Mouse (Mus musculus): ENCODE results near the gene Immt. TPM values are rescaled to one million over a fixed set of nuclear protein-coding genes. Genes with fewer than 3 reads are reported as not detected.
A peak's percentile ranks its signal among the peaks of the same experiment; 100 is the strongest.
"Not testable (repeated sequence)": the region's sequence is repeated elsewhere in the genome, so short reads cannot be mapped to it uniquely, and the experiment has no call there.

Gene Immt
- polyA plus RNA-seq, 1 experiment from 2014 or later: 231 TPM

GRCm38 (mm10) chr6:71819764-71820292 is 11.3 kb upstream of the Immt start:
- WGBS: 92% methylated on average over 5 of the region's 5 CpGs
- no peak for DNase-seq (ENCODE audit: low spot score)
- Histone ChIP-seq H3K36me3 (peaks cover 39% of the 10 kb centered on the region), H3K27me3 (ENCODE audit: low read depth, poor library complexity, severe bottlenecking) (no peaks in the 10 kb centered on the region), H3K9me3 (replicated peaks) (no peaks in the 10 kb centered on the region), H3K27ac (no peak overlapping the region), H3K4me3 (no peak overlapping the region), H3K4me1 (peaks cover 12% of the 10 kb centered on the region)

DNA sequence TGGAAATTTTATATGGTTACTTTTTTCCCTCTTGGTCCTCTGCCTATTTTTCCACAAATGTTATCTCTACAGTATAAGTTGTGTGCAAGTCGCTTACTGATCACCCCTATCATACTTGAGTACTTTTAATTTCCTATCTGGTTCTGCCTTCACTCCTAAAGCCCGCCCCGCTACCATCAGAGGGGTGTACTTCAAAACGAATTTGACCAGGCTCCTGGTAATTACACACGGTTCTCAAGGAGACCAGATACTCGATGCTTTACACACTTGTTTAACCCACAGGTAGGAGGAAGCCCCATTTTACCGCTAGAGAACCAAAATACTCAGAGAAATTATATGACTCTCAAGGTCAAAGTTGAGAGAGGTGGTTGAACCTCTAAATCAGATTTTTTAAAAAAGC is 8.0 kb upstream of the Immt start:
- no peaks in the 10 kb centered on the region for H3K9me3 ChIP-seq (replicated peaks)
- no peaks in the 10 kb centered on the region for H3K27me3 ChIP-seq (ENCODE audit: low read depth, poor library complexity, severe bottlenecking)
- H3K36me3 ChIP-seq: peaks cover 7% of the 10 kb centered on the region
- H3K4me3 ChIP-seq: peak overlapping the region; percentile 71
- DNase-seq (ENCODE audit: low spot score): no peak
- H3K27ac ChIP-seq: peak overlapping the region; percentile 79
- 3% methylated on average over 7 of the region's 7 CpGs for WGBS
- H3K4me1 ChIP-seq: peaks cover 12% of the 10 kb centered on the region

DNA sequence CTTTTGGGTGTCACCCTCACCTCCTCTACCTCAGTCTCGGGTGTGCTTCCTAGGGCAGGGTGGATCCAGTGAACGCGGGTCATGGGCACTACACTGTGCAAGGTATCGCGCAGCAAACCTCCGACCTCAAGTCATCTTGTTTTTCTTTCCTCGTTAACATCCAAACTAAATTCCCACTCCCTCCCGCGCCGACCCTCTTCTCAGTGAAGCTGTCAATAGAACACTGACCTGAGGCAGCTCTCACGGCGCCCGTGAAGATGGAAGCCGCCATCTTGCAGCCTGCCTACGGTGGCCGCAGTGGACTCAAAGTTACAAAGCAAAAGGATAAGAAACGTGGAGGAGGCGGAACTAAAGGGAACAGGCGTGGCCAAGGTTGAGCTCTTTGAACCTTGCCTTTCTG is 7.6 kb upstream of the Immt start:
- WGBS: under 1% methylated on average over 19 of the region's 19 CpGs
- Histone ChIP-seq H3K4me1 (peaks cover 12% of the 10 kb centered on the region), H3K9me3 (replicated peaks) (no peaks in the 10 kb centered on the region), H3K27me3 (ENCODE audit: low read depth, poor library complexity, severe bottlenecking) (no peaks in the 10 kb centered on the region), H3K27ac (peak overlapping the region; percentile 79), H3K36me3 (peaks cover 3% of the 10 kb centered on the region), H3K4me3 (peak overlapping the region; percentile 71)
- peak; percentile 92 for DNase-seq (ENCODE audit: low spot score)

DNA sequence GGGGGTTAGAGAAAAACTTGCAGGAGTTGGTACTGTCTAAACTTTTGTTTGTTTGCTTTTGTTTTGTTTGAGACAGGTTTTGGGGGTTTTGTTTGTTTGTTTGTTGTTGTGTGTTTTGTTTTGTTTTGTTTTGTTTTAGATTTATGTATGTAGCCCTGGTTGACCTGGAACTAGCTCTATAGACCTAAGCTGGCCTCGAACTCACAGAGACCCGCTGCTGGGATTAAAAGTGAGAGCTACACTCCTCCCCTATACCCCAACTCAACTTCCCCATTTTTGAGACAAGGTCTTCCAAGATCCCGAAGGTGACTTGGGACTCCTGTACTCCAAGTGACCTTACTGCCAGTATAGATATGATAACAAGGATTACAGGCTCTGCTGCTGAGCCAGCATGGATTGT is 7.2 kb upstream of the Immt start:
- Histone ChIP-seq H3K36me3 (no peaks in the 10 kb centered on the region), H3K27me3 (ENCODE audit: low read depth, poor library complexity, severe bottlenecking) (no peaks in the 10 kb centered on the region), H3K4me1 (peaks cover 12% of the 10 kb centered on the region), H3K27ac (peak overlapping the region; percentile 79), H3K4me3 (peak overlapping the region; percentile 71), H3K9me3 (replicated peaks) (no peaks in the 10 kb centered on the region)
- WGBS: 30% methylated on average over 3 of the region's 3 CpGs
- no peak for DNase-seq (ENCODE audit: low spot score)

DNA sequence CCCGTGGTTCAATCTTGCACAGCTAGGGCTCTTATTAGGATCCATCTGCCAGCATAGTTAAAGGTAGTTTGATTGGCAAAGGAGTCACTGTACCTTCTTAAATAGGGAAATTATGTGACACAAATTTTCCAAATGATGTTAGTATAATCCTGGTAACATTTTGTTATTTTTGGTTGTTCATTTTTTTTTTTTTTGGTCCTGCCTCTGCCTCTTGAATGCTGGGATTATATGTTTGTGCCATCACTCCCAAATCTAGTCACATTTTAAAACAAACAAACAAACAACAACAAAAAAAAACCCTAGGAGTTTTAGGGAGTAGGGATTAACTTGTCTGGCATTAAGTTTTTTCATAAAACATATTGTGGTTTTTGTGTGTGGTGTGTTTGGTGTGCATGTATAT is 4.3 kb upstream of the Immt start, which contains the start of gene Mrpl35:
Gene Mrpl35, minus strand, starts transcription at position 101 of the 400 bp plus-strand sequence.
- no peaks in the 10 kb centered on the region for H3K27me3 ChIP-seq (ENCODE audit: low read depth, poor library complexity, severe bottlenecking)
- no peaks in the 10 kb centered on the region for H3K36me3 ChIP-seq
- H3K4me3 ChIP-seq: no peak within 1 kb of the TSS
- peaks cover 12% of the 10 kb centered on the region for H3K4me1 ChIP-seq
- DNase-seq (ENCODE audit: low spot score): no peak
- no peak within 1 kb of the TSS for H3K27ac ChIP-seq
- no peaks in the 10 kb centered on the region for H3K9me3 ChIP-seq (replicated peaks)
- 48% methylated on average over 1 of the region's 1 CpGs for WGBS

DNA sequence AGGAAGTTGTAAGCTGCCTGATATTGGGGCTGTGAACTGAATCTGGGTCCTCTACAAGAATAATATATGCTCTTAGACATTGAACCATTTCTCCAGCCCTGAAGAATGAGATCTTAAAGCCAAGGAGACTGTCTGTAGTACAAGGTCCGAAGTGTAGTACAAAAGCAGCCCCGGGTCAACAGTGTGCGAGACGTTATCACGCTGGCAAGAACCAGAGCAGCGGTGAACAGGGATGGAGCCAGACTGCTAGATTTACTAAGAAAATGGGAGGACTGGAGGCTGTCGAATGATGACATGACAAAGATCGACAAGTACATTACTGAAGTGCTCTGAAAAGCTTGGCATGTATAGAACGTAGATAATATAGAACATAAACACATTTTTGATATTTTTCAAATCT is 1.4 kb upstream of the Immt start:
- H3K4me1 ChIP-seq: peaks cover 9% of the 10 kb centered on the region
- H3K27me3 ChIP-seq (ENCODE audit: low read depth, poor library complexity, severe bottlenecking): no peaks in the 10 kb centered on the region
- 91% methylated on average over 9 of the region's 9 CpGs for WGBS
- DNase-seq (ENCODE audit: low spot score): no peak
- peaks cover 12% of the 10 kb centered on the region for H3K36me3 ChIP-seq
- H3K9me3 ChIP-seq (replicated peaks): no peaks in the 10 kb centered on the region
- peak overlapping the region; percentile 94; the same call in 1 of the 2 replicates for H3K4me3 ChIP-seq
- no peak overlapping the region for H3K27ac ChIP-seq

- Histone ChIP-seq H3K27me3 (ENCODE audit: low read depth, poor library complexity, severe bottlenecking) (no peaks in the 10 kb centered on the region), H3K4me3 (peak overlapping the region; percentile 94), H3K27ac (peak overlapping the region; percentile 93), H3K36me3 (peaks cover 29% of the 10 kb centered on the region), H3K4me1 (peaks cover 9% of the 10 kb centered on the region), H3K9me3 (replicated peaks) (no peaks in the 10 kb centered on the region)
- WGBS: under 1% methylated on average over 21 of the region's 21 CpGs
- peak; percentile 90 for DNase-seq (ENCODE audit: low spot score)
Observed at GRCm38 (mm10) chr6:71831581-71831960, 440 bp downstream of the Immt start.

DNA sequence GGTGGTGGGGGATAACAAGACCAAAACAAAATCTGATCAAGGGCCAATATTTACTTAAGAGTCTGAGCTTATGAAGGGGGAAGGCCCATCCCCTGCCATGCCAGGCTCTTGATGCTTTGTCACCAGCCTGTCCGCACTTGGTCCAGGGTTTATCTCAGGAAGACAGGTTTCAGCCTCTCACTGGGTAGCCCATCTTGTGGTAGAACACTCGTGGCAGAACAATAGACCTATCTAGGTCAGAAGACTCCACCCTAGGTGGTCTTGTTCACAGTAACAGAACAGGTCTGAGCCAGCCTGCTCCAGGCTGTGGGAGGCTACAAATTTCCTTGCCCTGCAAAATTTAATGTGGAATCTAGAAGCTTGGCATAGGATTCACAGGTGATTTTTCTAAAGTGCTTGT is 5.7 kb downstream of the Immt start:
- no peak for DNase-seq (ENCODE audit: low spot score)
- Histone ChIP-seq H3K27ac (no peak overlapping the region), H3K4me1 (peaks cover 8% of the 10 kb centered on the region), H3K4me3 (no peak overlapping the region), H3K27me3 (ENCODE audit: low read depth, poor library complexity, severe bottlenecking) (no peaks in the 10 kb centered on the region), H3K36me3 (peaks cover 46% of the 10 kb centered on the region), H3K9me3 (replicated peaks) (no peaks in the 10 kb centered on the region)
- 89% methylated on average over 2 of the region's 2 CpGs for WGBS

GRCm38 (mm10) chr6:71839815-71840214 is 8.7 kb downstream of the Immt start:
- Histone ChIP-seq H3K27me3 (ENCODE audit: low read depth, poor library complexity, severe bottlenecking) (no peaks in the 10 kb centered on the region), H3K4me3 (no peak overlapping the region), H3K36me3 (peaks cover 43% of the 10 kb centered on the region), H3K9me3 (replicated peaks) (no peaks in the 10 kb centered on the region), H3K4me1 (no peaks in the 10 kb centered on the region), H3K27ac (no peak overlapping the region)
- DNase-seq (ENCODE audit: low spot score): no peak

DNA sequence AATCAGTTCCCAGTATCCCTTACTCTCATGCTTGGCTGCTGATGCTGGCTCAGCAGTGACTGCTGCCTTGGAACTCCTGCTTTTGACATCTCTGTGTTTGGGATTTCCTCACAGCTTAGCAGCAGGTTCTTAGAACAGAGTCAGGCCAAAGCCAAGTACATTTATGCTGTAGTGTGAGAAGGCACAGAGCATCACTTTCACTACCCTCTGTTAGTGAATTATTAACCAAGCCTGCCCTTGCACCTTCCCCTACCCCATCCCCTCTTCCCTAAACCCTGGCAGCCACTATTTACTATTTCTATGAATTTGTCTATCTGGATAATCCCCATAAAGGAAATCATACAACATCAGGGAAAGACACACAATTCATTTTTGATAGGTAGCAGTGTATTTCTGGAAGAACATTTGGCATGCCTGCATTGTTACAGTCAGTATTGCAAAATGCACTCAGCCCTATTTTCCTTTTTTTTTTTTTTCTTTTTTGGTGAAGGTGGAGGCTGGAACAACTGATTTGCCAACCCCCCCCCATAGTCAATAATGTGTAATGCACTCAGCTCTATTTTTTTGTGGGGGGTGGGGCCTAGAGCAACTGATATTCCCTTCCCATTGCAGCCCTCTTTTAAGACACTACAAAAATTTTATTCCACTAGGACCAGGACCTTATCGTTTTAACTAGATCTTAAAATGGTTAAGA is 9.6 kb downstream of the Immt start:
- WGBS: 98% methylated on average over 1 of the region's 1 CpGs
- H3K36me3 ChIP-seq: peaks cover 44% of the 10 kb centered on the region

GRCm38 (mm10) chr6:71846906-71847305 is 15.8 kb downstream of the Immt start:
- H3K9me3 ChIP-seq (replicated peaks); H3K27me3 ChIP-seq (ENCODE audit: low read depth, poor library complexity, severe bottlenecking); H3K4me1 ChIP-seq; DNase-seq (ENCODE audit: low spot score); H3K27ac ChIP-seq; H3K4me3 ChIP-seq: not testable (repeated sequence)
- WGBS: 93% methylated on average over 6 of the region's 6 CpGs
- H3K36me3 ChIP-seq: peaks cover 73% of the 10 kb centered on the region

More for the DNA sequence above, 9.6 kb downstream of the Immt start:
- H3K27me3 ChIP-seq (ENCODE audit: low read depth, poor library complexity, severe bottlenecking): no peaks in the 10 kb centered on the region
- no peak overlapping the region for H3K4me3 ChIP-seq
- no peaks in the 10 kb centered on the region for H3K9me3 ChIP-seq (replicated peaks)
- no peaks in the 10 kb centered on the region for H3K4me1 ChIP-seq
- DNase-seq (ENCODE audit: low spot score): no peak
- H3K27ac ChIP-seq: no peak overlapping the region

- Histone ChIP-seq H3K4me3 (no peak overlapping the region), H3K4me1 (no peaks in the 10 kb centered on the region), H3K36me3 (peaks cover 92% of the 10 kb centered on the region), H3K9me3 (replicated peaks) (no peaks in the 10 kb centered on the region), H3K27ac (no peak overlapping the region), H3K27me3 (ENCODE audit: low read depth, poor library complexity, severe bottlenecking) (no peaks in the 10 kb centered on the region)
- WGBS: 97% methylated on average over 2 of the region's 2 CpGs
- DNase-seq (ENCODE audit: low spot score): no peak
Observed at GRCm38 (mm10) chr6:71867751-71868150, 36.6 kb downstream of the Immt start.

GRCm38 (mm10) chr6:71868809-71869208 is 37.7 kb downstream of the Immt start:
- no peak overlapping the region for H3K27ac ChIP-seq
- 89% methylated on average over 1 of the region's 1 CpGs for WGBS
- peaks cover 92% of the 10 kb centered on the region for H3K36me3 ChIP-seq
- no peaks in the 10 kb centered on the region for H3K4me1 ChIP-seq
- H3K9me3 ChIP-seq (replicated peaks): no peaks in the 10 kb centered on the region
- no peak for DNase-seq (ENCODE audit: low spot score)
- no peaks in the 10 kb centered on the region for H3K27me3 ChIP-seq (ENCODE audit: low read depth, poor library complexity, severe bottlenecking)
- H3K4me3 ChIP-seq: no peak overlapping the region

All from limb, embryonic 10.5 days (tissue).